Mouse (Mus musculus) regulatory T cell (primary cell): ENCODE measurements around the gene Lhfp.
"Not testable (repeated sequence)": the region's sequence is repeated elsewhere in the genome, so short reads cannot be mapped to it uniquely, and the experiment has no call there.

ENCODE experiments used
- in situ Hi-C: fragments of 300-600 bp; cut with MboI, MseI; formaldehyde crosslinking; loops from one replicate; pipeline ENCODE4 v1.15.1; 2025; ENCODE audit warnings: high pct_unique_total_duplicates

The Lhfp gene

DNA sequence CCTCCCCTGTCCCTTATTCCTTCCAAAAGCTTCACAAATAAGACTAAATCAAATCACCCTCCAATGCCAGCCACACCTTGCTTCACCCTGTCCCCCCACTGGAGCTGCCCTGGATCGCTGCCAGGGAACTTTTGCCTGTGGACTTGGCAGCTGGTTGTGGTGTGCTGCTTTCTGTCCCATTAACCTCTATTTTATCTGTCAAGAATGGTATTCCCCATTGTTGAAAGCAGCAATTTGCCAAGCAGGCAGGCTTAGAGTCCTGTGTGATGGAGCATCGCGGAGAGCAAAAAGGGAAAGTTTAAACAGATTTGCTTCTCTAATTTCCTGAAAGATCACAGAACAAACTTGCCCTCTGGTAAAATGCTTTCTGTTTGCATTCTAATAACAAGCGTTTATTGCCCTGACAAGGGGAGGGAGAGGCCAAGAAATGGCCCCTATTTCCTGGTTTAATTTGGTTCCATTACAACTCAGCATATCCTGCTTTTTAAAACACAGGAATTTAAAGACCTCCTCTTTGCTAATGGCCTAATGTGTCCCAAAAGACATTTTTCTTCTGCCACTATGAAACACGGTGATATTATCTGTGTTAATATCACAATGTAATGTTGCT is 212.0 kb downstream of the Lhfp start:
- in situ Hi-C loops, result no loop called here

DNA sequence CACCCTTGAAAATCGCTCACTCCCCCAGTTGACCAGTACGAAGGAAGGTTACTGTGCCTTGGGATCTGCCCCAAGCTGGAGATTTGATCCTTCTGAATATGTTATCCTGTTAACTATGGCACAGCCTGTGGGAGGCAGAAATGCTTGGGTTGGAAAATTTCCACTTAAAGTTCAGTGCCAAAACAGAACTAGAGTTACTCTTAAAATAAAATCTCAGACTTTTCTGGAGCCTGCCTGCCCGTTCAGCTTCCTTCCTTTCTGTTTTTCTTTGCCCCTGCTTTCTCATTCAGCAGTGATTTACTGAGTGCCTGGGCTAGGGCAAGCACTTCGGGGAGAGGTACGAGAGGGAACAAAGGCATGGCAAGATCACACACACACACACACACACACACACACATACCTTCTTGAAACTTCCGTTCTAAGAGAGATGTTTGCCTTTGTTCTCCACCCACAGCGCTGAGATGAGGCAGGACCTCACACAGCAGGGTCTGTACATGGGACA is 217.4 kb downstream of the Lhfp start:
- in situ Hi-C loops, result no loop called here

DNA sequence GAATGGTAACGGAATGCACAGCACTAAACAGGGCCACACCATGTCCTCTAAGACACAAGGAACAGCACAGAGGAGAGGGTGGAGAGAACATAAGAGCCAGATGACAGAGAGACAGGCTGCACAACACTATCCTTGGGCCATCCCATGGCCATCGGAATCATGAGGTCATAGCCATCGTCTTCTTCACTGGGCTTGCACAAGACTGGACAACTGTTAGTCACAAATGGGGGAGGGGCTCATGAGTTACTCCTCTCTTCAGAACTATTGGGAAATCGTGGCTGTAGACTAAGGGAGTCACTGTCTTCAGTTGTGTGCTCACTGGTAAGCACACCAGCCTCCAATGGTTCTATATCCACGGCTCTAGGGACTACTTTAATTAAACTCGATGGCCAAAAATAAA is 224.8 kb downstream of the Lhfp start:
- in situ Hi-C loops, result no loop called here

- in situ Hi-C loops, result no loop called here
These were observed 225.7 kb downstream of the Lhfp start for GRCm38 (mm10) chr3:53267046-53267445.

DNA sequence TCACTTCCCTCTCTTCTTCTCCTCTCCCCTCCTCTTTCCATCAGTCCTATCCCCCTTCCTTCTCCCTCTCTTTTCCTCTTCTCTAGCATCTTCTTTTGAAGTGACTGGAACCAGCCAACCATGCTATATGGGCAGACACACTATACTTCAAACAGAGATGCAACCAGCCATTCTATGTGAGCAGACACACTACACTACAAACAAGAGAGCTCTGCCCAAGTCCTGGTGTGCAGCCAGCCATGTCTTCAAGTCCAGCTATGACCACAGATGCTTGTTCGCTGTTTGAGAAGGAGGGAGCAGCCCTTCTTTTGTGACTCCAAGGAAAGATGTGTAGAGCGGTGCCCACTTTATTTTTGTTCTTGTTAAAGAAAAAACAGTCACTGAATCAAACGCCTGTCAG is 231.9 kb downstream of the Lhfp start:
- in situ Hi-C loops, result no loop called here

DNA sequence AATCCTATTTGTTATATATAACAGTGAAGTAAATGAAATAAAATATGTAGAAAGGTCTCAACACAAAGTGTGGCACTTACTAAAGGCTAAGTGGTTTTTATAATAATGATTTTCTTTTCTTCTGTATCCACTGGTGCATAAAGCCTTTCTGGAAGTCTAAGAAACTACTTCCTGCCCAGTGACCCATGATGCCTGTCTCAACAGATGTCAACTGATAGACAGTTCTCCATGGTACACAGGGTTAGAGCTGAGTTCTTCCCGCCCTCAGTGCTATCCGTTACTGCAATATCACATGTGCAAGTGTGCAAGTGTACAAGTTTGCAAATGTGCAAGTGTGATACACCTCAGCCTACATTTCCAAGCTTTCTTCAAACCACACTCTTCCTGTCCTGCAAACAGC is 236.7 kb downstream of the Lhfp start:
- in situ Hi-C loops, result no loop called here

DNA sequence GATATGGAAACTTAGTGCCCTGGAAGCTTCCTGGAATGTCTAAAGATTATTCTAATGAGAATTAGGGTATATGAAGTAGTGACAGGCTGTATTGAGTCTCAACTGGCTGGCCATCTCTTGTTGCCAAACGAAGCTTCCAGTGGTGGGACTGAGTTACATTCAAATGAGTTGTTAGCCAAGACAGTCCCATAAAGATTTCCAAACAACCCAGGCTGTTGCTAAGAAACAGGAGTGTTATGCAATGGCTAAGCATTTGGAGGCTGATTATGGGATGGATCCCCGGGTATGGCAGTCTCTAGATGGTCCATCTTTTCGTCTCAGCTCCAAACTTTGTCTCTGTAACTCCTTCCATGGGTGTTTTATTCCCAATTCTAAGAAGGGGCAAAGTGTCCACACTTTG is 240.7 kb downstream of the Lhfp start:
- in situ Hi-C loops, result not testable (repeated sequence)

DNA sequence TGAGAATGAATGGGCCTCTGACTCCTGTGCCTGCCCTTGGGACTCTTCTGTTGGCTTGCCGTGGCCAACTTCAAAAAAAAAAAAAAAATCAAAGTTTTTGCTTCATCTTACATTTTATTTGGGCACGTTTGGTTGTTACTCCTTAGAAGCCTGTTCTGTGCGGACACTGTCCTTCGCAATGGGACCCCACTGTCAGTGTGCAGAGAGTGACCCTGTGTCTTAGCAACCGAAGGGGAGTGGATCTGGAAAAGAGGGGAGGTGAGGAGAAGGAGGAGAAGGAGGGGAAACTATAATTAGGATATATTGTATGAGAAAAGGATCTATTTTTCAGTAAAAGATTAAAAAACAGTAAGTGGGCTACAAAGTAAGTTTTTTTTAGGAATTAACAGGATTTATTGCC is 242.7 kb downstream of the Lhfp start:
- in situ Hi-C loops, result no loop called here

- in situ Hi-C loops, result no loop called here
These were observed 243.3 kb downstream of the Lhfp start for GRCm38 (mm10) chr3:53284471-53285177.

DNA sequence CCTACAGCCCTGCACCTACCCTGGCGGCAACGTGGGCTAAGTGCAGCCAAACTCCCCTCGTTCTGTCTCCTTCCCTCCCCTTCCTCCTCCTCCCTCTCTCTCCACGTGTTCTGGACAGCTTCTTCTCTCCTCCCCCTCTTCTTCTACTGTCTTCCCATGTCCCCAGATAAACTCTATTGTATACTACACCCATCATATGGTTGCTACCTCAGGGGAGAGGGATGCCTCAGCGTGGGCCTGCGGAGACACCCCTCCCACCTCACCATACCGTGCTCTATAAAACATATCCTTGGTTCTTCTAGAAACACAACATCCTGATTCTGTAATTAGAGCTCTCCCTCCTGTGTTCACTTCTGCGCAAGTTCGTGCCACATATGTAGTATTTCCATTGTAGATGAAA is 247.3 kb downstream of the Lhfp start:
- in situ Hi-C loops, result no loop called here

GRCm38 (mm10) chr3:53289589-53290219 is 248.4 kb downstream of the Lhfp start:
- in situ Hi-C loops, result no loop called here

GRCm38 (mm10) chr3:53291185-53291584 is 249.9 kb downstream of the Lhfp start:
- in situ Hi-C loops, result no loop called here

GRCm38 (mm10) chr3:53291945-53292344 is 250.6 kb downstream of the Lhfp start:
- in situ Hi-C loops, result no loop called here

GRCm38 (mm10) chr3:53292474-53292873 is 251.1 kb downstream of the Lhfp start:
- in situ Hi-C loops, result no loop called here

GRCm38 (mm10) chr3:53292979-53293378 is 251.7 kb downstream of the Lhfp start:
- in situ Hi-C loops, result no loop called here

DNA sequence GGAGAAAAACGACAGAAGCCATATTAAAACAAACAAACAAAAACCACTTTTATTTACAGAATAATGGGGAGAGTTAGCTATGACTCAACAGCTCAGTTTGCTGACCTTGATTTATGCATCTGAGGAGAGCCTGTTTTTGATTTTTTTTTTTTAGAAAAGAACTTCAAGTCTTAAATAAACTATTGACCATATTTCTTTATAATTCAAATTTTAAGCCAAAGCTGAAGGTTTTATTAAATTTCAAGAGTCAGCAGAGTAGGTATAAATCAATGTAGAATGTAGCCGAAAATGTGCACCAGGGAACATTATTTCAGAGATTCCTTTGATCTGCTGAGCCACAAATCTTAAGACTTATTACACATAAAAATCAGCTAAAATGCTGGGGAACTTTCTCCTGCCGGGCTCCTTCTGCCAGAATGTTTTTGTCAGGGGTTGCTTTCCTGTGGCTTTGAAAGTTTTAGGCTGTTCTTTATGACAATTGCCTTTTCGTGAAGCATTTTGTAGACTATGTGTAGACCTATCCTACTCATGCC is 252.6 kb downstream of the Lhfp start:
- in situ Hi-C loops, result no loop called here

DNA sequence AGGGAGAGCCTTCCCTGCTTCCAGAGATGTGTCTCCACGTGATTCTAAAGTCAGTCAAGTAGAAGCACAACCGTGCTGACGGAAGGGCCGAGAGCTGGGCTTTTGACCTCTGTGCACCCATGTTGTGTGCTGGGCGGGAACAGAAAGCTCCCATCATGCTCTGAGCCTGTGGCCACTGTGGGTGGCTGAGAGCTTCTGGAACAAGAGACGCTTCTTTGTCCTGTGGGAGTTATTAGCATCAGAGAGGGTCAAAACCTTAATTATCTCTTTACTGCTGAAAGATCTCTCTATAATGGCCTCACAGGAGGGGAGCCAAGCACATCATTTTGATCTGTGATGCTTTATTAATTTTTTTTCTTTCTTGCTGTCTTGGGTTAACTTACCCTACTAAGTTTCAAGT is 253.5 kb downstream of the Lhfp start:
- in situ Hi-C loops, result no loop called here

GRCm38 (mm10) chr3:53301866-53302265 is 260.5 kb downstream of the Lhfp start:
- in situ Hi-C loops, result no loop called here

DNA sequence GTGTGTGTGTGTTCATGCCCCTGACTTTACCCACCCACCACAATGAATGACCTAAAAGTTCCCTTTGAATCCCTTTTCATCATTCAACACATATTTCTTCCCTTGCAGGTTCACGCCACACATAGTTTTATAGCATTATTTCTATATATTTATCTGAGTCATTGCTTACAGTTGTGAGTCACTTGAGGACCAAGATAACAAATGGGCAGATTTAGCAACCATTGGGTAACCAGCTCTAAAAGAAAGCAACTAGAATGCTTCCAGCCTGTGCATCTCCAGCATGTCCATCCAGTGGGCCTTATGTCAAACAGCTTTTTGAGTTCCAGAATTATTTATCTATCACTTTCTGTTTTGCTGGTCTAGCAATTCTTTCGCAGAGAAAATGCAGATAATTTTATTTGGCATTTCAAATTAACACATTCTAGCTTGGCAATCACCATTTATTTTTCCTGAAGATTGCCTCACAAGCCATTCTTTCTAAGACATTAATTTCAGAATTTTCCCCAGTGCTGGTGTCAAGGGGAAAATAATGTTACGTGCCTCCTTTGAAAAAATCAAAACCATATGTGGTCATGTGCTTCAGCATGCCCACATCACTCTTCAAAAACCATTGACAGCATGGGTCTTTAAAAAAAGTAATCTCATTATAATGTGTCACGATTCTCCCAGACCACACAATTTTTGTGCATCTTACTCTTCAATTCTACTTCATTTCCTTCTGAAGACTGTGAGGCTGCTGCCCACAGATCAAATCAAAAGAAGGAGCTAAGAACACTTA is 263.0 kb downstream of the Lhfp start:
- in situ Hi-C loops, result no loop called here

DNA sequence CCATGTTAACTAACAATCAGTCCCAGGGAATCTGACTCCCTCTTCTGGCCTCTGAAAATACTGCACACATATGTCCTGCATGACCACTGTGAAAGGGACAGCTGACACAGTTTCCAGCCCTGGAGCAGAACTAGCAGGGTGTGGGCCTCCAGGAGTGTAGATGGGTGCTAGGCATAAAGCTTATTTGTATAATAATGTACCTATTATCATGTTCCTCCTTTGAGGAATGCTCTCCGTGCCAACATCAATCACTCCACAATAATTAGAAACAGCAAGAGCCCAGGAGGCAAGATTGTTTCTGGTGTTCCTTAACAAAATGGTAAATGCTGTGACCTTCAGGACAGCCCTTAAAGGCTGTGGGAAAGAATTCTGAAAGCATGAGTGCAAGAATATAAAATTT is 264.5 kb downstream of the Lhfp start:
- in situ Hi-C loops, result no loop called here

DNA sequence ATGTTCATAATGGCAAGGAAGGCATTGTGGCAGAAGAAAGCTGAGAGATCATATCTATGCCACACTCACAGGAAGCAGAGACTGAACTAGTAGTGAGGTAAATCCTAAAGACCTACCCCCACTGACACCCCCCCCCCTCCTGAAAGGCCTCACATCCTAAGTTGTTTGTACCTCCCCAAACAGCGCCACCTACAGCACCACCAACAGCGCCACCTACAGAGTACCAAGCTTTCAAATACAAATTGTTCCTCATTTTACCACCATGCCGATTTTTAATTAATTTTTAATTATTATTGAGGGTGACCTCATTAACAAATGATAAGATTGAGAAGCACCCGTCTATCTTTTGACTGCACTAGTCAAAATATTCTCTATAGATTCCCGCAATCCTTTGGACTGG is 267.3 kb downstream of the Lhfp start:
- in situ Hi-C loops, result no loop called here

DNA sequence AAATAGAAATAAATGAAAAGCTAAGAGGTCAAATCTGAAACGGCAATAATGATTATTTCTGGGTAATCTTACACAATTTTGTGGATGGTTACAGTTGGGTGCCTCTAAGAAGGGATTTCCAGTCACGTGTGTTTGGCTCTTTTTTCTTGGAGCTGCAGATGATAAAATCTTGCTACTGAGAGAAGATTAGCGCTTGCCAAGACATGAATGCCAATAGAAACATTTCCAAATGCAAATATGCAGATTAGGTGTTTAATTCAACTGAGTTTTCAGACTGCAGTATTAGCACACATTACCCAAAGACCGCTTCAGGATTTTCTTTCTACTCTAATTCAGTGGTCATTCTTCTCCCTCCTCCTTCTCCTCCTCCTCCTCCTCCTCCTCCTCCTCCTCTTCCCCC is 268.8 kb downstream of the Lhfp start:
- in situ Hi-C loops, result no loop called here
